Mouse (Mus musculus) kidney, embryonic 16.5 days (tissue): ENCODE measurements around the gene Kcna2. TPM values are rescaled to one million over a fixed set of nuclear protein-coding genes. Genes with fewer than 3 reads are reported as not detected.

Experiments used
- ATAC-seq: fragments of 200-750 bp; cut with Nextera tagmentation; 2 replicates; pipeline ENCODE4 v1.8.0; 2017; ENCODE audit warnings: moderate TSS enrichment; ENCODE audit not compliant: low FRiP score, low TSS enrichment
- H3K27ac ChIP-seq: fragments of 300-500 bp; sonication (generic); 2 replicates; pipeline ENCODE4 v1.5.1; 2014; ENCODE audit warnings: low read length
- H3K27me3 ChIP-seq: fragments of 300-500 bp; sonication (generic); 2 replicates; pipeline ENCODE4 v1.6.1; 2014; ENCODE audit warnings: low read length, control low read depth, mixed read lengths; ENCODE audit not compliant: insufficient read depth
- H3K36me3 ChIP-seq: fragments of 300-500 bp; sonication (generic); 2 replicates; pipeline ENCODE4 v1.6.1; 2014; ENCODE audit warnings: low read length, control low read depth, mixed read lengths; ENCODE audit not compliant: insufficient read depth
- H3K4me1 ChIP-seq: fragments of 300-500 bp; sonication (generic); 2 replicates; pipeline ENCODE4 v1.6.1; 2014; ENCODE audit warnings: low read length, control low read depth, mixed read lengths; ENCODE audit not compliant: insufficient read depth
- H3K4me2 ChIP-seq: fragments of 300-500 bp; sonication (generic); replicated peaks from 2 replicates; pipeline ENCODE4 v1.6.1; 2014; ENCODE audit warnings: low read depth, low read length
- H3K4me3 ChIP-seq: fragments of 300-500 bp; sonication (generic); 2 replicates; pipeline ENCODE4 v1.5.1; 2014; ENCODE audit warnings: mild to moderate bottlenecking, low read length
- H3K9ac ChIP-seq: fragments of 300-500 bp; sonication (generic); replicated peaks from 2 replicates; pipeline ENCODE4 v1.6.1; 2014; ENCODE audit warnings: low read length
- H3K9me3 ChIP-seq: fragments of 300-500 bp; sonication (generic); 2 replicates; pipeline ENCODE4 v1.6.1; 2016; ENCODE audit warnings: low read length, control low read depth
- WGBS: fragments of 180-500 bp; shearing (Covaris S2); extraction: QIAGEN DNeasy Blood & Tissue Kit; methylation state at CpG from one replicate; pipeline ENCODE4 v1.1.7; 2014; 5-methylcytosine and 5-hydroxymethylcytosine counted together
- polyA plus RNA-seq: library from polyadenylated mRNA; unstranded; fragments of >200 nt; fragmentation: Nextera tagmentation; extraction: Ambion mirVana; gene quantifications from 2 replicates; pipeline ENCODE4 v1.2.1, GENCODE M21; 2015

Kcna2 gene
- polyA plus RNA-seq, 1 experiment from 2014 or later: 0.02 TPM

GRCm38 (mm10) chr3:107162741-107163140 is 61.8 kb downstream of the Kcna2 start:
- H3K27ac ChIP-seq: no peak overlapping the region
- no peak for ATAC-seq
- H3K4me1 ChIP-seq: 0 out of 2 replicates have a peak, but pooled peaks cover 5% of the 10 kb centered on the region
- H3K4me2 ChIP-seq: no peak overlapping the region
- WGBS: 94% methylated on average over 2 of the region's 2 CpGs
- no peaks in the 10 kb centered on the region for H3K36me3 ChIP-seq
- H3K9me3 ChIP-seq: no peaks in the 10 kb centered on the region
- H3K27me3 ChIP-seq: no peaks in the 10 kb centered on the region
- no peak overlapping the region for H3K9ac ChIP-seq
- H3K4me3 ChIP-seq: no peak overlapping the region

Other genes with a start within 250 kb of the Kcna2 start
- gene Kcna3, start 65.0 kb upstream of the Kcna2 start, polyA plus RNA-seq: 1.1 and 1.2 TPM in 2 replicates
- not detected in 2 replicates for gene Kcna10, start 81.9 kb downstream of the Kcna2 start, polyA plus RNA-seq
- 0.89 TPM in 1 of 2 replicates, not detected in the other for gene Cym, start 120.6 kb downstream of the Kcna2 start, polyA plus RNA-seq
- gene A630076J17Rik, start 129.5 kb downstream of the Kcna2 start, polyA plus RNA-seq: not detected in 2 replicates
- 0.14 TPM in 1 of 2 replicates, not detected in the other for gene Prok1, start 138.6 kb downstream of the Kcna2 start, polyA plus RNA-seq
- 204 and 224 TPM in 2 replicates for gene Lamtor5, start 177.7 kb downstream of the Kcna2 start, polyA plus RNA-seq
- gene Slc16a4, start 190.1 kb downstream of the Kcna2 start, polyA plus RNA-seq: 13.4 and 13.6 TPM in 2 replicates
- 12.8 and 15.9 TPM in 2 replicates for gene Rbm15, start 232.5 kb downstream of the Kcna2 start, polyA plus RNA-seq